Mouse (Mus musculus): ENCODE results near the gene Hist1h3f.
"Not testable (repeated sequence)": the region's sequence is repeated elsewhere in the genome, so short reads cannot be mapped to it uniquely, and the experiment has no call there.

The Hist1h3f gene

GRCm38 (mm10) chr13:23570261-23571021 is 26.6 kb downstream of the Hist1h3f start:
- not testable (repeated sequence) for DNase-seq

- peak in 1 of 2 experiments; percentile 57 for DNase-seq
These were observed 27.2 kb downstream of the Hist1h3f start, which contains the start of the genes Hist1h2ae and Hist1h2bg for GRCm38 (mm10) chr13:23571022-23571503. Hist1h2ae (minus strand) TSS chr13:23571220. Hist1h2bg (plus strand) TSS chr13:23571396.

- peak in 1 of 2 experiments; percentile 19 for DNase-seq
These were observed 27.8 kb downstream of the Hist1h3f start for GRCm38 (mm10) chr13:23571504-23572217.

- no peak for DNase-seq
These were observed 28.6 kb downstream of the Hist1h3f start for GRCm38 (mm10) chr13:23572218-23573033.

GRCm38 (mm10) chr13:23573034-23573897 is 29.4 kb downstream of the Hist1h3f start:
- not testable (repeated sequence) for DNase-seq

- DNase-seq: peak; percentile 61 to 64
These were observed 30.2 kb downstream of the Hist1h3f start, which contains the start of the genes Hist1h2bf and Hist1h2ad for GRCm38 (mm10) chr13:23573898-23574524. Hist1h2bf (minus strand) TSS chr13:23574196. Hist1h2ad (plus strand) TSS chr13:23574381.

- DNase-seq: not testable (repeated sequence)
These were observed 30.8 kb downstream of the Hist1h3f start for GRCm38 (mm10) chr13:23574546-23575170.

- DNase-seq: no peak
These were observed 31.5 kb downstream of the Hist1h3f start, which contains the start of gene Hist1h3d for GRCm38 (mm10) chr13:23575271-23575851. Hist1h3d (plus strand) TSS chr13:23575763.

- not testable (repeated sequence) for DNase-seq
These were observed 32.0 kb downstream of the Hist1h3f start for GRCm38 (mm10) chr13:23575864-23576313.

- no peak for DNase-seq
These were observed 32.6 kb downstream of the Hist1h3f start for GRCm38 (mm10) chr13:23576351-23576881.

GRCm38 (mm10) chr13:23576906-23577639 is 33.2 kb downstream of the Hist1h3f start:
- no peak for DNase-seq

- no peak for DNase-seq
These were observed 34.0 kb downstream of the Hist1h3f start for GRCm38 (mm10) chr13:23577835-23578234.

- peak; percentile 91 for DNase-seq
These were observed 37.8 kb downstream of the Hist1h3f start, which contains the start of gene Hist1h4d for GRCm38 (mm10) chr13:23581408-23582218. Hist1h4d (plus strand) TSS chr13:23581598.

- no peak for DNase-seq
These were observed 38.6 kb downstream of the Hist1h3f start for GRCm38 (mm10) chr13:23582219-23583056.

- DNase-seq: no peak
These were observed 39.7 kb downstream of the Hist1h3f start for GRCm38 (mm10) chr13:23583387-23584068.

GRCm38 (mm10) chr13:23584331-23584730 is 40.5 kb downstream of the Hist1h3f start:
- no peak for DNase-seq

Data from cerebellum, adult 18-20 months (tissue).